Comparison of ENCODE assay signal across 7 mouse cellular contexts in genomic region chr10:78169281-78170042, GRCm38 (mm10). TPM values are rescaled to one million over a fixed set of nuclear protein-coding genes. Genes with fewer than 3 reads are reported as not detected.
DNase-seq lines count a peak whose midpoint lies in the region; ATAC-seq and TF ChIP-seq lines count a peak whose summit lies in the region.

Gene D10Jhu81e, minus strand, starts transcription at chr10:78169782.

- peak within 1 kb of the TSS; percentile 92 for H3K27ac ChIP-seq in embryonic facial prominence, embryonic 10.5 days (replicated peaks)
- H3K27ac ChIP-seq in intestine, postnatal 0 days (ENCODE audit: low read depth, low read length) = peak within 1 kb of the TSS; percentile 36; the same call in 1 of the 2 replicates
- peak within 1 kb of the TSS; percentile 73 for H3K27ac ChIP-seq in midbrain, embryonic 12.5 days (replicated peaks)
- H3K27ac ChIP-seq in small intestine, adult 2 months (ENCODE audit: insufficient read depth, low read depth, low read length) = peak within 1 kb of the TSS; percentile 18; the same call in 1 of the 2 replicates

- peak; percentile 100 for DNase-seq in adrenal gland, postnatal 10 days
- peak; percentile 100 for DNase-seq in embryonic facial prominence, embryonic 10.5 days (ENCODE audit: low spot score)
- DNase-seq in gonadal fat pad, adult 2 months (ENCODE audit: low read depth) = peak; percentile 51
- DNase-seq in left cerebral cortex, postnatal 4 days = peak; percentile 100

- peak; percentile 56 for TF ChIP-seq POLR2A in small intestine, adult 2 months (IDR thresholded peaks at IDR 0.05; ENCODE audit: low read depth, low read length)

- no peak for TF ChIP-seq CTCF in intestine, postnatal 0 days (IDR thresholded peaks at IDR 0.05; ENCODE audit: low read depth)
- TF ChIP-seq CTCF in small intestine, adult 2 months (IDR thresholded peaks at IDR 0.05; ENCODE audit: extremely low read depth, insufficient read length, insufficient replicate concordance, low read depth, low read length) = no peak

- ATAC-seq in intestine, postnatal 0 days = peak; percentile 97
- peak; percentile 98 for ATAC-seq in midbrain, embryonic 12.5 days (ENCODE audit: low FRiP score, low read depth)

- H3K27me3 ChIP-seq in embryonic facial prominence, embryonic 10.5 days (replicated peaks; ENCODE audit: low read depth, poor library complexity, severe bottlenecking) = no peaks in the 10 kb centered on the region
- H3K27me3 ChIP-seq in intestine, postnatal 0 days (replicated peaks; ENCODE audit: control insufficient read depth, insufficient read depth, low read length) = no peaks in the 10 kb centered on the region
- H3K27me3 ChIP-seq in midbrain, embryonic 12.5 days = no peaks in the 10 kb centered on the region
- H3K27me3 ChIP-seq in small intestine, adult 2 months (ENCODE audit: control insufficient read depth, insufficient read depth, low read length) = no peaks in the 10 kb centered on the region

- H3K9ac ChIP-seq in intestine, postnatal 0 days (ENCODE audit: low read depth, low read length) = peak within 1 kb of the TSS; percentile 71
- peak within 1 kb of the TSS; percentile 83 for H3K9ac ChIP-seq in midbrain, embryonic 12.5 days (replicated peaks)

- H3K4me3 ChIP-seq in embryonic facial prominence, embryonic 10.5 days = peak within 1 kb of the TSS; percentile 89
- H3K4me3 ChIP-seq in intestine, postnatal 0 days (ENCODE audit: low read depth, low read length) = peak within 1 kb of the TSS; percentile 68
- peak within 1 kb of the TSS; percentile 78 for H3K4me3 ChIP-seq in midbrain, embryonic 12.5 days
- peak within 1 kb of the TSS; percentile 72 for H3K4me3 ChIP-seq in small intestine, adult 2 months (ENCODE audit: low read depth, low read length)

- no peaks in the 10 kb centered on the region for H3K9me3 ChIP-seq in embryonic facial prominence, embryonic 10.5 days
- H3K9me3 ChIP-seq in intestine, postnatal 0 days (ENCODE audit: control insufficient read depth) = no peaks in the 10 kb centered on the region
- no peaks in the 10 kb centered on the region for H3K9me3 ChIP-seq in midbrain, embryonic 12.5 days

- peaks cover 19% of the 10 kb centered on the region for H3K4me1 ChIP-seq in embryonic facial prominence, embryonic 10.5 days
- H3K4me1 ChIP-seq in intestine, postnatal 0 days (replicated peaks; ENCODE audit: control insufficient read depth, insufficient read depth, low read length) = 0 out of 2 replicates have a peak, but pooled peaks cover 6% of the 10 kb centered on the region
- peaks cover 16% of the 10 kb centered on the region for H3K4me1 ChIP-seq in midbrain, embryonic 12.5 days
- H3K4me1 ChIP-seq in small intestine, adult 2 months (ENCODE audit: control insufficient read depth, insufficient read depth, insufficient read length, low read length) = peaks cover 6% of the 10 kb centered on the region; the same call in 1 of the 2 replicates

- 2% methylated on average over 50 of the region's 50 CpGs for WGBS in embryonic facial prominence, embryonic 10.5 days
- WGBS in intestine, postnatal 0 days = under 1% methylated on average over 50 of the region's 50 CpGs
- WGBS in midbrain, embryonic 12.5 days = 2% methylated on average over 50 of the region's 50 CpGs
- 1% methylated on average over 50 of the region's 50 CpGs for WGBS in small intestine, adult 2 months

- H3K36me3 ChIP-seq in embryonic facial prominence, embryonic 10.5 days (replicated peaks) = peaks cover 73% of the 10 kb centered on the region
- peaks cover 68% of the 10 kb centered on the region for H3K36me3 ChIP-seq in intestine, postnatal 0 days (ENCODE audit: control insufficient read depth, insufficient read depth)
- H3K36me3 ChIP-seq in midbrain, embryonic 12.5 days = peaks cover 70% of the 10 kb centered on the region
- H3K36me3 ChIP-seq in small intestine, adult 2 months (ENCODE audit: control insufficient read depth, insufficient read depth, low read length) = peaks cover 34% of the 10 kb centered on the region

- intact Hi-C loops in left cerebral cortex, postnatal 4 days (cut with DNase I) = no loop called here

- H3K4me2 ChIP-seq in intestine, postnatal 0 days (replicated peaks; ENCODE audit: low read depth) = peak within 1 kb of the TSS; percentile 98
- H3K4me2 ChIP-seq in midbrain, embryonic 12.5 days (replicated peaks) = peak within 1 kb of the TSS; percentile 91

RNA-seq across cellular contexts. Expression of gene D10Jhu81e, which starts in this region (rescaled TPM):
- 100 to 1,000 TPM; 253 to 281 TPM for total RNA-seq in adrenal gland, postnatal 10 days (2021)
- polyA plus RNA-seq in embryonic facial prominence, embryonic 10.5 days (2016; fragmentation: Nextera tagmentation; extraction: Ambion mirVana) = 17.0 and 17.6 TPM in 2 replicates
- 111 and 126 TPM in 2 replicates for polyA plus RNA-seq in gonadal fat pad, adult 2 months (2012; rRNA removed)
- 21.9 and 23.9 TPM in 2 replicates for polyA plus RNA-seq in intestine, postnatal 0 days (2015; fragmentation: Nextera tagmentation; extraction: Ambion mirVana)
- 10 to 100 TPM; 52.6 to 59.3 TPM for total RNA-seq in left cerebral cortex, postnatal 4 days (2021)
- 21.8 and 24.1 TPM in 2 replicates for polyA plus RNA-seq in midbrain, embryonic 12.5 days (2016; fragmentation: Nextera tagmentation; extraction: Ambion mirVana)
- polyA plus RNA-seq in small intestine, adult 2 months (2012; rRNA removed) = 56.4 and 63.8 TPM in 2 replicates

Comparison
In these comparisons a context has a peak if more than half of its experiments do, and no peak if none do; other contexts are left out.
1. Peak in every context shown above with its lines: DNase-seq, ATAC-seq, H3K4me3 ChIP-seq and H3K27ac ChIP-seq.
2. RNA of gene D10Jhu81e (total RNA-seq): 253 to 281 TPM in adrenal gland, postnatal 10 days; 52.6 to 59.3 TPM in left cerebral cortex, postnatal 4 days; every median in the first group is over 4 times any median in the second.
3. H3K27ac ChIP-seq: peak in every context shown above with its lines; median percentile 92 in embryonic facial prominence, embryonic 10.5 days; 73 in midbrain, embryonic 12.5 days; 36 in intestine, postnatal 0 days; 18 in small intestine, adult 2 months.